Mouse (Mus musculus) adipose tissue, adult 10 weeks (tissue): ENCODE results near the gene Plau. TPM values are rescaled to one million over a fixed set of nuclear protein-coding genes. Genes with fewer than 3 reads are reported as not detected.

ENCODE experiments used
- polyA plus RNA-seq: library from polyadenylated mRNA; stranded (reverse); fragments of 350-450 nt; fragmentation: Illumina TruSeq; extraction: RNeasy Lipid Tissue Mini Kit (QIAGEN cat#74804); gene quantifications from one replicate; pipeline ENCODE4 v1.2.3, GENCODE M21; 2014; ENCODE audit warnings: low read depth, low replicate concordance

Gene Plau
- 42.3 TPM for polyA plus RNA-seq

GRCm38 (mm10) chr14:20836171-20836904 is at the start of gene Plau:
Plau (plus strand) TSS chr14:20836660.

GRCm38 (mm10) chr14:20793758-20794531 is 42.5 kb upstream of the Plau start, which contains the start of gene Camk2g:
Camk2g (minus strand) TSS chr14:20794088.

Other genes with a start within 250 kb of the Plau start
- gene Usp54, start 195.6 kb upstream of the Plau start, polyA plus RNA-seq: 14.0 TPM
- gene Myoz1, start 180.1 kb upstream of the Plau start, polyA plus RNA-seq: 1.3 TPM
- gene Synpo2l, start 168.3 kb upstream of the Plau start, polyA plus RNA-seq: 0.30 TPM
- gene Sec24c, start 162.4 kb upstream of the Plau start, polyA plus RNA-seq: 101 TPM
- 11.9 TPM for gene Fut11, start 141.7 kb upstream of the Plau start, polyA plus RNA-seq
- gene Chchd1, start 133.7 kb upstream of the Plau start, polyA plus RNA-seq: 77.8 TPM
- 85.3 TPM for gene Zswim8, start 129.1 kb upstream of the Plau start, polyA plus RNA-seq
- gene Ndst2, start 102.1 kb upstream of the Plau start, polyA plus RNA-seq: 30.6 TPM
- gene Camk2g, start 42.6 kb upstream of the Plau start, polyA plus RNA-seq: 33.5 TPM
- gene Vcl, start 92.7 kb downstream of the Plau start, polyA plus RNA-seq: 71.2 TPM
- gene Ap3m1, start 215.8 kb downstream of the Plau start, polyA plus RNA-seq: 67.1 TPM
- 78.1 TPM for gene Adk, start 215.9 kb downstream of the Plau start, polyA plus RNA-seq